Mouse (Mus musculus): ENCODE results near the gene Grip1.
A peak's percentile ranks its signal among the peaks of the same experiment; 100 is the strongest.

The Grip1 gene

DNA sequence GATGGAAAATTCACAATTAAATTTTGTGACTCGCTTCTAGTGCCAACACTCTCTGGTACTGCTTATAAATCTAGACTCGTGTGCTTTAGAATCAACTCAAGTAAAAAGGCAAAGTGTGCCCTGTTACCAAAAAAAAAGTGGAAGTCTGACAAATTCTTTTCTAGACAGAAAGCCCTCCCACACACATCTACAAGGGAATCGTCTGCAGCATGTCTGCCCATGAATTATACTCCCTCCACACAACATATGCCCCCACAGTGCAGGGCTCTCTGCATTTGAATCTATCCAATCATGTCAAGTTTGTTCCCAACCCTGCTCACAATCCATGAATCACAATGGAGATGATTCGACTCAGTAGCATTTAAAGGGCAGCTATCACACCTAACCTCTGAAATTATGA is 380.5 kb downstream of the Grip1 start:
- DNase-seq (ENCODE audit: low read depth) = no peak

DNA sequence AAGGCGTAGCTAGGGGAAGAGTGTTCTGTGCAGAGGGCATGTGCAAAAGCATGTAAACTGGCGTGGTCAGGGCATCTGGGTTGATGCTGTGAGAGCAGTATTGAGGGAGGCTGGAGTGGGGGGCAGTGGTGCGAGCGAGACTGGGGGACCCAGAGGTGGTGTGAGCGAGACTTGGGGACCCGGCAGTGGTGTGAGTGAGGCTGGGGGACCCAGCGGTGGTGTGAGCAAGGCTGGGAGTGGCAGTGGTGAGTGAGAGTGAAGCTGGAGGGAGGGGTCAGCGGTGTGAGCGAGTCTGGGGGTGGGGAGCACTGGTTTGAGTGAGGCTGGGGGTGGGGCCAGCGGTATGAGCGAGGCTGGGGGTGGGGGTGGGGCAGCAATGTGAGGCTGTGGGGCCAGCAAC is 386.0 kb downstream of the Grip1 start:
- DNase-seq (ENCODE audit: low read depth) = no peak

DNA sequence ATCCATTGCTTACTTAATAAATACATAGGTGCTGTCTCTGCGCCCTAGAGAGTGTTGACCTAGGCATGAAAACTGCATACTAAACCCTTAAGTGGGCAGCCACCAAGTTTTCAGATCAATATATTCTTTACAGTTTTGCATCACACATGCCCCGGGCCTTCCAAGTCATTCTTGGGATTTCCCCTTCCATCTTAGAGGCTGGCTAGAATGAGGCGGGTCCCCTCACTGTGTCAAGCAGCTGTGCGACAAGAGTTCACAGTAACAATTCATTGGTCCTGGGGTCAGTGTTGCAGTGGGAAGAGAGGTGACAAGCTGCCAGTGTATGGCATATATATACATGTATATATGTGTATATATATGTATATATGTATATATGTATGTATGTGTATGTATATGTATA is 388.4 kb downstream of the Grip1 start:
- DNase-seq (ENCODE audit: low read depth) = no peak

DNA sequence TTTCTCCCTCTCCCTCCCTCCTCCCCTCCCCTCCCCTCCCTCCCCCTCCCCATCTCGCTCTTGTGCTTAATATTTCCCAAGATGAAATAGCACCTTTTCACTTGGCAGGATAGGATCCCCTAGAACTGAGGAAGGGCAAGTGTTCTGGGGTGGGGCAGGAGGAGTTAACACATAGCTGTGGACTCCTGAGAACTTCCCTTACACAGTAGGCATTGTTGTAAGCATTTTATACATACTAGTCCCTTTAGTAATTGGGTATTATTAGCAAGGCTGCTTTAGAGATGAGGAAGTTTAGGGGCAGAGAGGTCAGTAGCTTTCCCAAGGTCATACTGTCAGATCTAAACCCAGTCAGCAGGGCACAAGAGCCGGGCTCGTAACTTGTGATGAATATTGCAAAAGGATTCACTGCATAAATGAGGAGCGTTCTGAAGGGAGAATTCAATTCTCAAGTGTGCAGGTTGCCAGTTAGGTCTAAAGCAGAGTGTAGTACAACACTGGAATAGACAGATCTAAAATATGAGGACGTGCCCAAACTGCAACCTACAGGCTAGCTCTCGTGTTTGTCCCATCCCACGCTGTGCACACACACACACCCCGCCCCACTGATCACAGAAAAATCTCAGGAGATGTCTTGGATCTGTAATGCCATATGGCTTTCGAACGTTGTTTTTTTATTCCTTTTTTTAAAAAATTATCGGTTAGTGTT is 392.2 kb downstream of the Grip1 start:
- no peak for DNase-seq (ENCODE audit: low read depth)

DNA sequence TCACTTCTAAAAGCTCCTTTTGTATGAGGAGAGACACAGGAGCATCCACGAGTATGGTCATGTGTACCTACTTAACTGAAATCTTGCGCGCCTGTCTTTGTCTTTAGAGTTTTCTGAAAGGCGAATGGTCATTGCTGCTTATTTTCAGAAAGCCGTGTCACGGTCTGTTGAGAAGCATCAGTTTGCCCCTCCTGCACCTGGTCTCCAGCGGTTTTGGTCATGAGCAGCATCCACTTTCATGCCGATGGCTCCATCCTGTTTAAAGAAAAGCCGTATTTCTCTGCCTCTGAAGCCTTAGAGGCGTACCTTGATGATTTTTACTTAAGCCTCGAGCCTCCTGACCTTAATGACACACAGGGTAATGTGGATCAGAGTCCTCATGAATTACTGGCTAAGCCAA is 398.0 kb downstream of the Grip1 start:
- DNase-seq (ENCODE audit: low read depth) = no peak

DNA sequence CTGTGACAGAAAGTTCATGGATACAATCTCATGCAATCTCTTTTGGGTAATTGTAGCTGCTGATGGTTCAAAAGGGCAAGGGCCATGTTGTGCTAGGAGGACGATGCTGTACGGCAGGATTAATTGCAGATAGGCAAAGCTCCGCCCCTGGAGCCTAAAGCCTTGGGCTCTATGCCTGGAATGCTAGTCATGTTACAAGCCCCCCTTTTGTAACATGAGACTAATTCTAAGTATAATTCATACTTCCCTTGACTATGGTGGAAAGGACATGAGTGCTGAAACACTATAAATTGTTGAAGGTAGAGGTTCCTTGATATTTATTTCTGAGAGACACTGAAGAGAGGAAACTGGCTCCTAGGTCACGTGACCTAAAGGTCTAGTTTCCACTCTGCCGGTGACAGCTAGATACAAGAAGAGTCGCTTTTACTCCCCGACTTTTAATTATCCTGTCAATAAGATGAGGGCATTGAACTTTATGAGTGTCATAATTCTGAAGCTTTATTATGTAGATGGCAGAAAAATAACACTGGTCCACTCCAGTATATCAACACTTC is 399.0 kb downstream of the Grip1 start:
- no peak for DNase-seq (ENCODE audit: low read depth)

DNA sequence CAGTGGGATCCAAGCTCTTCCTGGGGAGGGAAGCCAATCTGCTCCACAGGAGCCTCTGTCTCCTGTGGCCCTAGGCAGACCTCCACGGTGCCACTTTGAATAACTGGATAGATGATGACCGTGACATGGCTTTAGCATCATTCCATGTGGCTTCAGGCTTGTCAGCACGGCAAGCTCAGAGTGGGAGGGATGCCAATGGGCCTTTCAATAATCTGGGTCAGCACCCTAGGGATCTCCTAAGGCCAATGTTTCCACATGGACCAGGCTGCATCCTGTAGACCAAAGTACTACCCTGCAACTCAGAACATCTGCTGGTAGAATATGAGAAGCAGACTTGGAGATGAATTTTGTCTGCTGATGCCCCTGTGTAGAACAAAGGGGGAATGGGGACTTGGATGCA is 414.1 kb downstream of the Grip1 start:
- DNase-seq (ENCODE audit: low read depth) = no peak

DNA sequence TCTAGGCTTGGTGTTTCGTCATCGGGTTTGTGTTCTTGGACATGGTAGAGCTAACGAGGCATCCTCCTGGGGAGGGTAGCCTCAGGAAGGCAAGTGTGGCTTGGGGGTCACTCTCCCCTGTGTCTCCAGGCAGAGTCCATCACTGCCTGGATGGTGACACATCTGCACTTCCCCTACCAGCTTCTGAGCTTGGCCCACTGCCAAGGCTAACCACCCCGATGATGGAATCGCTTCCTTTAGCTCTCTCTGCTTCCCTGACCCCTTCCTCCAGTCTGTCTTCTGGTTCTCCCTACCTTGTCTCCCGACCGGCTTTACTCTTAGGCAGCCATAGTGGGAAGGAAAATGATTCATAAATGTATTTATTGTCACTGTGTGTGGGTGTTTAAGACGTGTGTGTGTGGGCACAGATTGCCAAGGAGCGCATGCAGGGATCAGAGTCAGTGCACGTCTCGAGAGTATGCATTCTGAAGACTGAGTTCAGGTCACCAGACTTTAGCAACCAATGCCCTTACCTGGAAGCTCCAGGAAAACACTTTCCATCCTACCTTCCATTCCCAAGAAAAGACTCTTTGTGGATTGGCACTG is 415.5 kb downstream of the Grip1 start:
- DNase-seq (ENCODE audit: low read depth) = no peak

DNA sequence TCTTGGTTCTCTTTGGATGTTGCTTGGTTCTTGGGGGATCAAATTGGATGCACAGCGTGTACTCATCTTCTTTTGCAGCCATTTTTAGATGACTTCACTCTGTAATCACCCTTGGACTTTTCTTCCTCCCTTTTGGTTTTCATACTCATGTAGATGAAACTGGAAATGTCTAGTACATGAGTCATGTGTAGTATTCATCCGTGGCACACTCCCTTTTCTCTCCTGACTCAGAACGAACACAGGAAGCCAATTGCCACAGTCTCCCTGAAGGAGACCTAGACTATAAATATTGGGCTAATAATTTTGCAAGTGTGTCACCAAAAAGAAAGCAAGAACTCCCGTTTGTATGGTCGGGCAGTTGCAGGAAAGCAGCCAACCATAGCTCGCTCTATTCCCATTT is 423.1 kb downstream of the Grip1 start:
- no peak for DNase-seq (ENCODE audit: low read depth)

DNA sequence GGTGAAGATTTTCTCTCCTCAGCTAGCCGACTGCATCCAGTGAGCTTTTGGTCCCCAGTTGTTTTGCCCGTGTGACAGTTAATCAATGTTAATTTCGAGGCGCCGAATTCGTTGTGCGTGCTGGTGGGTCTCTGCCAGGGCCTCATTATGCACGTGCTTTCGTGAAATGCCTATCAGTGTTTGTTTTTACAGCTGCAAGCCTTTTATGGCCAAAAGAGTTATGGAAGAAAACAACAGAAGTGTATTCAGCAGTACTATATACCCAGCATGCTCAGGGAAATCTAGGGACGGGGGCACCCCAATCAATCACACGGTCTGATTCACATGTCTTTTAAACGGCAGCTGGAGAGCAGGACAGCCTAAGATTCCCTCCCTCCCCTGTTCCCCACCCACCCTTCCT is 424.7 kb downstream of the Grip1 start:
- DNase-seq (ENCODE audit: low read depth) = no peak

DNA sequence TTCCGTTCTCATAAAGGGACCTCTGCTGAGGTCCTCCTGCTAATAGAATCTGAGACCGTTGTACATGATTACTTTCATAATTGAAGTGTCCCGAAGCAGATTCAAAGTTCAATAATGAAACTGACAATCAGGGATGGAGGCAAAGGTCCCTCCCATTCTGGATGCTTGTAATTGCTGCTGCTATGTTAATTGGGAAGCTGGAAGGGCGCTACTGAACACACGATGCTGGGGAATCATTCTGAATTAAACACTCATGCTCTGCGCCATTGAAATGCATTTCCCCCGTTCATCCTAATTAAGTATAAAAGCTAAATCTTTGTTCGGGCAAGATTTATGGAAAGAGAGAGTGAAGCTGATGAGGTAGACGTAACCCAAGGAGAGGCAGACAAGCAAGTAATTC is 431.0 kb downstream of the Grip1 start:
- no peak for DNase-seq (ENCODE audit: low read depth)

DNA sequence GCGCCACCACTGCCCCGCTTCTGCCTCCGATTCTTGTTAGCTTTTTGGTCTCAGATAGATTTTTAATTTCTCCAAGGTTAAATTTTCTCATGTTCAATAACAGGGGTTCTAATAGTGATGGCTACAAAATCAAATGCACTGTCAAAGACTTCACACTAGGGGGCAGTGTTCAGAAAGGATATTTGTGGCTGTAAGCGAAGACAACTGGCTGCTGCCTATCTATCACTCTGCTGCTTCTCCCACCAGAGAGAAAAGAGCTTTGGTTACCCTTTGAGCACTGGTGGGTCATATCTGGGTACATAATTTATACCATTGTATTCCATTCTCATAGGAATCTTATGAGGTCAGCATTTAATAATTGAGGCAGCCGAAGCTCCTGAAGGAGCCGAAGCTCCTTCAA is 431.9 kb downstream of the Grip1 start:
- DNase-seq (ENCODE audit: low read depth) = peak; percentile 1

DNA sequence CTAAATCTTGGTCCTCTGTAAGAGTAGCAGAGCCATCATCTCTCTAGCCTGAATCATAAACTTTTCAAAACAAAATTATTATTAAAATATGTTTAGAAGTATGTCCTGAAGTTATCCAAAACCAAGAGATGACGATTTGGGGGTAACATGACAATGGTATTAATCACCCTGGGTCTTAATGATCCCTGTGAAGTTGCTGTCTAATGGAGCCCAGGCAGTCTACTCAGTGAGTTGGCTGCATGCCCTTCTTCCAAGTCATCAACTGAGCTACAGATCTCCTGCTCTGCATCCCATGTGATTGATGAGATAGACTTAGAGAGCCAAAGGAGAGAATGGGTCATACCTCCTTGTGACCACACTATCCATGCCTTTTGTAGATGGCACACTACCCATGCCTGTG is 433.1 kb downstream of the Grip1 start:
- no peak for DNase-seq (ENCODE audit: low read depth)

DNA sequence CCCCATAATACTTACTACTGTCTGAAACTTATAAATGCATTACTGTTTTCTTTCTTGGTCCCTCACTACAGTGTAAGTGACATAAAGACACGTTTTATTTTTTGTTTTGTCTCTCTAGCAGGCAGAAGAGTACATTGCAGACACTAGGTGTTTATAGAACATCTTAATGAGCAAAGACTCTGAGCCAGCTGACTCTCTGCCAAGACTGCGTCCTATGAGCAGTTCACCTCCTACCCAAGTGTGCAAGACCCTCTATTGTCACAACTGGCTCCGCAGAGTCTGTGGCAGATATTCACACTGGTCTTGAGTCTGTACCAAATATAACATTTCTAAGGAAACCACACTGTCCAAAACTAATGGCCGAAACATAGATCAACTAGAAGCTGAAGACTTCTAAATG is 449.1 kb downstream of the Grip1 start:
- DNase-seq (ENCODE audit: low read depth) = no peak

DNA sequence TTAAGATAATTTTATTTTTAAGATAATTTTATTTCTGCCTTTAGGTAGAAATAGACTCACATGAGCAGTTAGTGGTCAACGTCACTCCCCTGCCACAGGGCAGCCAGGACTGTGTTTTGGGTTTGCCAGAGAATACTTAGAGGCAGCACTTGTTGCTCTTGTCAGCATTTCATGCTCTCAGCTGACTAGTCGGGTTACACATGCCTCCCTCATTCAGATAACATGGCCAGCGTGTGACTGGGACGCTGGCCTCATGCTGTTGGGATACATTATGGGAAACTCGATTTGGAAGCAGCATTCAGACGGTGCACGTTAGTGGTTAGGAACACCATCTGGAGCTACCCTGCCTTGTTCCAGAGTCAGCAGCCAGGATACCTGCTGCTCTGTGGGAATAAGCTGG is 453.2 kb downstream of the Grip1 start:
- no peak for DNase-seq (ENCODE audit: low read depth)

DNA sequence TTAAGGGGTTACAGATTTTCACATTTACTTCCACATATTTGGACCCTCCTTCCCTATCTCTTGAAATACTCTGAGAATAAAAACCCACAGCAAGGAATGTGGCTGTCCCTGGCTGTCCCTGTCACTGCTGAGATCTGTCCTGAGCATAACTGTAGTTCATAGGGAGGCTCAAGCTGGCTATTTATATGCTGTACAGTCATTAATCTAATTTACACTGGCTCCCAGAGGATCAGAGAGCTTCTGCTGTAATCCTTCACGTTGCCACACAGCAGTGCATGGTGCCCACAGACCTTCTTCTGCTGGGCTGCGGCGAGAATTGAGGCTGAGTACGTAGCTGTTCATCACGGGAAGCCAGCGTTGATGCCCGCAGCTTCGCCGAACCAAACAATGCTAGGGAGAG is 464.4 kb downstream of the Grip1 start:
- no peak for DNase-seq (ENCODE audit: low read depth)

DNA sequence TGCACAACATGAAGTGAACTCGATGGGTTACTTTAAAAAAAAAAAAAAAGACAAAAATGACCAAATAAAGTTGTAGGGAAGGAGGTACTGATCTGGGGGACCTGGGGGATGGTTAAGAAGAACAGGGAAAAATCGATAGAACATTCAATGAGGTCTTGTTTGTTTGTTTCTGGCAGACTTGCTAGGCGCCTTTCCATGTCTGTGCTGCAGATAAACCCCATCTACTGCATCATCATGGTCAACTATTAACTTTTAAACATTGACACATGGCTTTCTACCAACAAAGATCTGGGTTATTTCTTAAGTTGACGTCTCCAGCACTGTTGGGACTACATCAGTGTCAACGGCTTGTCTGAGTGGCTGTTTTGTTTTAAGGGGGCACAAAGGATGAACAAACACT is 474.3 kb downstream of the Grip1 start:
- no peak for DNase-seq (ENCODE audit: low read depth)

DNA sequence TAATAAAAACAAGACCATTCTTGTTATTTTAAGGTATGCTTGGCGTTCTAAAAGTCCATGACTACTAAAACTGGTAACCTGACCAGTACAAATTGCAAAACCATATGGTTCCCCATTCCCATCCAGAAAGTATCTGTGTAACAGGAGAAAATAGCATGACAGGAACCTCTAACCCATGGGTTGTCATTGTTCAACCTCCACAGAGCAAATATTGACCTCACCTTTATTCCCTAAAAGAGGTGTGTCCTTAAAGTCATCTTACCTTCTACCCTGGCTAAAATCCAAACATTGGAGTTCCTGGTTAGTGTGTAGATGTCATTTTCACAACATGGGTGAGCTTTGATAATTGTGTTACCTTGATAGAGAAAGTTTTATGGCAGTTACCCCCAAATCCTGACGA is 475.3 kb downstream of the Grip1 start:
- DNase-seq (ENCODE audit: low read depth) = no peak

DNA sequence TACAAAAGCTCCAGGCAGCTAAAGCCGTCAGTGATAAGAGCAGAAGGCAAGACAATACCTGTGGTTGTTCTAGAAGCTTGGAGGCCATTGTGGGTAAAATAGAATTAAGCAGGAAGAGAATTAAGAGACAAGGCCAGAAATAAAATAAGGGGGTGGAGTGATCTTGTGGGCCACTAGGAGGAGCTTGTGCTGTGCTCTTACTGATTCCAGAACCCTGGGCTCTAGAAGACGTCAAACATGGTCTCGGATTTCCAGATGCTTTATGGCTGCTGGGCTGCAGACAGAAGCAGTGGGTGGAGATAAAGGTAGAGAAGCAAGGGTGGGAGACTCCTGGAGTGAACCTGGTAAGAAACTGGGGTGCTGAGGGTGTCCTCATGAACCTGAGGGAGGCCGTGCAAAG is 479.2 kb downstream of the Grip1 start:
- DNase-seq (ENCODE audit: low read depth) = no peak

DNA sequence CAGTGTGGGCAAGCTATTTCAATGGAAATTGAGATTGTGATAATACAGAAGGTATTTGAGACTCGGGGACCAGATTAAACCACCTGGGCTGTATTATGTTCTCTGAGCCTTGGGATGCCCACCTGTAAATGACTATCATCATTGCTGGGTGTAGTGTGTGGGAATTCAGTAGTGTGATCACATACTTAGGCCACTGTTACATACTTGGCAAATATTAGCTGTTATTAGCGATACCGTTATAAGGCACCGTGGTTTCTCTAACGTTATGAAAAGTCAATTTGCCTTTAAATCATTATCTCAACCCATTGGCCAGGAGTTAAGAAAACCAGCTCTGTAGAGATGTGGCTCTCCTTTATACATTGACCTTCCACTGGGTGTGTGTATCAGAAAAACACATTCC is 479.7 kb downstream of the Grip1 start:
- no peak for DNase-seq (ENCODE audit: low read depth)

DNA sequence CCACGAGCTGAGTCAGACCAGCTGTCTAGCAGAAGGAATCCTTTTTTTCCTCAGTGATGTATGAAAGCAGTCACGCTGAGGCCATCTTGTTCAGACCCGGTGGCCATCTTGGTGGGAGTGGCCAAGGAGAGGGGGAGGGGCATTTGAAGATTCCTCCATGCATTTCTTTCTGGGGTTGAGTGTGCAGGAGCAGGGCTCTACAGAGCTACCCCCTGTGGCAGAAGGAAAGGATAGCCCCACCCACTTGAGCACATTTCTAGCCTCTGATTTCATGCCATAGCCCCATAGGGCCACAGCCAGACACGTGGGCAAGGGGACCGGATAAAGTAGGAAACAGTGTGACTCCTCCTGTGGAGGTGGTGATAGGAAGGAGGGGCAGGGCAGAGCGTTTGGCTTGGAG is 481.6 kb downstream of the Grip1 start:
- DNase-seq (ENCODE audit: low read depth) = no peak

DNA sequence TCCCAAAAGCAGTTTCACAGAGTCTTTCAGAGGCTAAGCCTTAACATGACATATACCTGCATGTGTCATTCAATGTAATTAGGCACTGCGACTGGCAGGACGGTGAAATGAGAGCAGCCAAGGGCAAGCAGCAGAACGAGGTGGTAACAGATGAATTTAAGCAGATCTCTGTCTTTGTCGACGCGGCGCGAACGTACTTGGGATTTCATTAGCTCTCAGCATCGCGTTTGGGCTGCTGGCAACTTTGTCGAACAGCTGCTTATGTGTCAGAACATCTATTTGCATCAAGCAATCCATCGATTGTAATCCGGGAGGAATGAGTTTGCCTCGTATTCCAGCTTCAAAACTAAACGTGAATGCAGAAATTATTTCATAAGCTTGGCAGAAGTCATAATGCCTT is 483.9 kb downstream of the Grip1 start:
- no peak for DNase-seq (ENCODE audit: low read depth)

DNA sequence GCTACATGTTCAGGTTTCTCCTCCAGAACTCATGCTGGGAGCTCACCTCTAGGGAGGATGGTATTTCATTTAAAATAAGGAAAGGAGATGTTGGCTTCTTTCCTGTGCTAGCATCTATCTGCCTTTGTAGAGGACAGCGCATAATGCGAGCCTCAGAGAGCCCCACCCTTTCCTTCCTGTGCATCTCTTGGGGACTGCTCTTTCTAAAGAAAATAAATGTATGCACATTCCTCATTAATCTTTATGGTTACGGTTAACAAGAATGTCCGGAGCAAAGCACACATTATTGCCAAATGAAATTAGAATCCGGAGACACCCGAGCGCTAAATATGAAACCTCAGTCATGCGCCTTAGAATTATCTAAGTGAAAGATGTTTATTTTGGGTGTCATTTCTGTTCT is 490.3 kb downstream of the Grip1 start:
- no peak for DNase-seq (ENCODE audit: low read depth)

DNA sequence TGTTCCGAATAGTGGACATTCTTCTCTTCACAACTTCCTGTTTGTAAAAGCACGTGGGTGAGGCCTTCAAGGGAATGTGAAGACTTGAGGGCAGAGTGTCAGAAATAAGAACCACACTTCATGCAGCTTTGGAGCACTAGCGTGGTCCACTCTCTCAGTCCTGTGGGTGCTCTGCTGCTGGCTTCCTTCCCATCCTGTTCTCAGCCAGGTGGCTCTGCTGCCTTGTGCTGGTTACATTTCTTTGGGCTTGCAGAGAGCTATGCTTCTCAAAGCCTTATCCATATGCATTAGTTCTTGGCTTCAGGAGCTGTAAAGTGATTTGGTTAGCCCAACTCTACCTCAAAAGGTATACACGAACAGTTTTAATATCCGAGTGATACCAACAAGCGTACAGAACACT is 497.8 kb downstream of the Grip1 start:
- DNase-seq (ENCODE audit: low read depth) = no peak

Measured in induced T-regulatory cell, adult 2 months (primary cell).